Mouse (Mus musculus) stomach, adult 2 months (tissue): ENCODE results near the gene BC049730. TPM values are rescaled to one million over a fixed set of nuclear protein-coding genes. Genes with fewer than 3 reads are reported as not detected.

Experiments
- polyA plus RNA-seq: library from polyadenylated mRNA; depleted of rRNA; stranded (reverse); fragments of >200 nt; gene quantifications from 2 replicates; pipeline ENCODE4 v1.2.3, GENCODE M21; 2012; rRNA removed

Gene BC049730
- polyA plus RNA-seq: not detected in 2 replicates

DNA sequence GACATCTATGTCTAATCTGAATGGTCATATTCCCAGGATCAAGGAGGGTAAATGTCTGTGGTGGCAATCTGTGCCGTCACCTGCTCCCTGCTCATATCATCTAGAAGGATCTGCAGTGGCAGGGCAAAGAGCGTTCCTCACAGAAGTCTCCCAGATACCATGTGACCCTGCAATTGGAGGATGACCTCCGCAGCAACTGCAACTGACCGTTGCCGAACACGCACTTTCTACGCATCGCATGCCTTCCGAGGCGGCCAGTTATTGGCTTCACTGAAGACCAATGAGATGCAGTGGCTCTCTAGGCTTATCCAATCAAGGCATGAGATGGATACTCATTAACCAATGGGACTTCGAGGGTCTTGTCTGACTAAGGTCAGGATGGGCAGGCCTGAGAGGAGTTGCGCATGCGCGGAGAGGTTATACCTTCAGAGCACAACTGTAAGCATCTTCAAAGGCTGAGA lies at the start of gene BC049730:
TSS of gene BC049730 (plus strand) at position 411 of the 461 bp plus-strand sequence.

DNA sequence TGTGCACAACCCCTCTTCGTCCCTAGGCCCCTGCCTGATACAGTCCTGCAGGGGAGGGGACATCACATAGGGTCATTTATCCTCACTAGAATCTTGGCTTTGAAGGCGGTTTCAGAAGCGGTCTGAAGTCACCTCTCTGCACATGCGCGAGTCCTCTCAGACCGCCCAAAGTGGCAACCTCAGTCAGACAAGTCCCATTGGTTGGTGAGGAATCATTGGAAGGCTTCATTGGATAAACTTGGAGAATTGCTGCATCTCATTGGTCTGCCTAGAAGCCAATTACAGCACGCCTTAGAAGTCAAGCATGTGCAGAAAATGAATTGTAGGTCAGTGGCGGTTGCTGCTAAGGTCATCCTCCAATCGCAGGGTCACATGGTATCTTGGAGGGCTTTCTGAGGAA lies 32.5 kb upstream of the BC049730 start, which contains the start of gene Tex101:
TSS of gene Tex101 (minus strand) at position 101 of the 400 bp plus-strand sequence.

DNA sequence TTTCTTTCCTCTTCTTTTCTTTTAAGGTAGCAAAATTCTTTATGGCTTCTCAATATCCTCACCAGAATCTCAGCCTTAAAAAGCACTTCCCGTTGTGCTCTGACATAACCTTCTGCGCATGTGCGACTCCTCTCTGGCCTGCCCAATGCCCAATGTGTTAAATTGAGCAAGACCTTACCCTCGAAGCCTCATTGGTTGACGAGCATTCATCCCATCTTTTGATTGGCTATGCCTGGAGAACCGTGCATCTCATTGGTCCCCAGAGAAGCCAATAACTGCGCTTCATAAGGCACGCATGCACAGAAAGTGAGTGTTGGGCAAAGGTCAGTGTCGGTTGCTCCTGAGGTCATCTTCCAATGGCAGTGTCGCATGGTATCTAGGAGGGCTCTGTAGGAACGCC lies 17.8 kb downstream of the BC049730 start, which contains the start of gene Gm4763:
TSS of gene Gm4763 (minus strand) at position 101 of the 400 bp plus-strand sequence.

DNA sequence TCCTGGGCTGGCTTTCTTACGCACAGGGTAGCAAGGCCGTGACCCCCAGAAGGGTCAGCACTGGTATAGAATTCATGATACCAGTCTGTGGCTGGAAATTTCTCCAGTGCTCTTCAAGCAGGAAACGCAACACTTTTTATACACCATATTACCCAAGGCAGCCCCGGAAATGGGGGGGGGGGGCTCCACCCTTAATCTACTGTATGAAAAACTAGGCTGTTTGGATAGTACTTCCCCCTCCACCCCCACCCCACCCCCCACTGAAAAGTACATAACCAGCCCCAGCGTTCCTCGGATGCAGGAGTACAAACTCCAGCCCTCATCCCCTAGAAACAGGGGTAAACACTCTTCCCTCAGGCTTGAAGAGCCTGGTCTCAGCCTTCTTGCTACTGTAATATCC lies 51.2 kb downstream of the BC049730 start, which contains the start of gene Cd177:
TSS of gene Cd177 (minus strand) at position 101 of the 400 bp plus-strand sequence.

Other genes with a start within 250 kb of the BC049730 start
- 16.9 and 29.3 TPM in 2 replicates for gene Plaur, start 246.8 kb upstream of the BC049730 start, polyA plus RNA-seq
- 8.2 and 13.7 TPM in 2 replicates for gene Cadm4, start 227.2 kb upstream of the BC049730 start, polyA plus RNA-seq
- 14.6 and 33.0 TPM in 2 replicates for gene Zfp428, start 202.2 kb upstream of the BC049730 start, polyA plus RNA-seq
- not detected in 2 replicates for gene AC161166.1, start 196.8 kb upstream of the BC049730 start, polyA plus RNA-seq
- 8.1 and 9.0 TPM in 2 replicates for gene Irgq, start 178.6 kb upstream of the BC049730 start, polyA plus RNA-seq
- 37.2 and 46.2 TPM in 2 replicates for gene Pinlyp, start 163.1 kb upstream of the BC049730 start, polyA plus RNA-seq
- gene Xrcc1, start 163.0 kb upstream of the BC049730 start, polyA plus RNA-seq: 16.4 and 20.3 TPM in 2 replicates
- gene Ethe1, start 121.7 kb upstream of the BC049730 start, polyA plus RNA-seq: 167 and 181 TPM in 2 replicates
- 1.9 and 3.4 TPM in 2 replicates for gene Zfp575, start 121.6 kb upstream of the BC049730 start, polyA plus RNA-seq
- gene Phldb3, start 98.5 kb upstream of the BC049730 start, polyA plus RNA-seq: 5.6 and 8.8 TPM in 2 replicates
- gene Lypd3, start 72.7 kb upstream of the BC049730 start, polyA plus RNA-seq: 168 and 173 TPM in 2 replicates
- not detected in 2 replicates for gene Tex101, start 32.6 kb upstream of the BC049730 start, polyA plus RNA-seq
- gene Gm4763, start 17.7 kb downstream of the BC049730 start, polyA plus RNA-seq: not detected in 2 replicates
- gene Cd177, start 51.1 kb downstream of the BC049730 start, polyA plus RNA-seq: 2.9 and 3.4 TPM in 2 replicates
- gene Ceacam10, start 68.0 kb downstream of the BC049730 start, polyA plus RNA-seq: 3.0 and 3.4 TPM in 2 replicates
- 0.25 and 0.78 TPM in 2 replicates for gene Gm9844, start 153.0 kb downstream of the BC049730 start, polyA plus RNA-seq
- gene Lypd4, start 160.7 kb downstream of the BC049730 start, polyA plus RNA-seq: not detected in 2 replicates
- not detected in 2 replicates for gene Dmrtc2, start 160.8 kb downstream of the BC049730 start, polyA plus RNA-seq
- gene Rps19, start 175.1 kb downstream of the BC049730 start, polyA plus RNA-seq: 211 and 227 TPM in 2 replicates
- gene Cd79a, start 188.1 kb downstream of the BC049730 start, polyA plus RNA-seq: 0.43 and 0.72 TPM in 2 replicates
- gene Arhgef1, start 193.7 kb downstream of the BC049730 start, polyA plus RNA-seq: 90.9 and 91.2 TPM in 2 replicates
- not detected in 2 replicates for gene Gm4881, start 235.3 kb downstream of the BC049730 start, polyA plus RNA-seq